Mouse (Mus musculus) lung, embryonic 14.5 days (tissue): ENCODE measurements at regions not wholly inside any gene's neighbourhood (a gene's known extent, or its start where the extent isn't known, plus 50 kb on each side); places are given as distances from the start of the nearest gene placed in this dataset.

Experiments
- ATAC-seq: fragments of 200-750 bp; cut with Nextera tagmentation; 2 replicates; pipeline ENCODE4 v1.8.0; 2017; ENCODE audit warnings: mild to moderate bottlenecking, moderate TSS enrichment, moderate library complexity; ENCODE audit not compliant: insufficient read depth
- DNase-seq: peaks from one replicate; pipeline ENCODE4 v3.0.0-alpha.2; 2015
- H3K27ac ChIP-seq: fragments of 300-500 bp; sonication (generic); 2 replicates; pipeline ENCODE4 v1.5.1; 2014; ENCODE audit warnings: low read depth, mild to moderate bottlenecking, moderate library complexity
- H3K27me3 ChIP-seq: fragments of 300-500 bp; sonication (generic); 2 replicates; pipeline ENCODE4 v1.6.1; 2014; ENCODE audit warnings: low read length, control low read depth; ENCODE audit not compliant: insufficient read depth
- H3K36me3 ChIP-seq: fragments of 300-500 bp; sonication (generic); 2 replicates; pipeline ENCODE4 v1.6.1; 2014; ENCODE audit warnings: control low read depth; ENCODE audit not compliant: insufficient read depth
- H3K4me1 ChIP-seq: fragments of 300-500 bp; sonication (generic); 2 replicates; pipeline ENCODE4 v1.6.1; 2014; ENCODE audit warnings: antibody characterized with exemption, control low read depth; ENCODE audit not compliant: insufficient read depth
- H3K4me2 ChIP-seq: fragments of 300-500 bp; sonication (generic); 2 replicates; pipeline ENCODE4 v1.6.1; 2014; ENCODE audit warnings: mild to moderate bottlenecking
- H3K4me3 ChIP-seq: fragments of 300-500 bp; sonication (generic); 2 replicates; pipeline ENCODE4 v1.5.1; 2014; ENCODE audit warnings: low read depth, low read length
- H3K9ac ChIP-seq: fragments of 300-500 bp; sonication (generic); 2 replicates; pipeline ENCODE4 v1.6.1; 2014
- H3K9me3 ChIP-seq: fragments of 300-500 bp; sonication (generic); 2 replicates; pipeline ENCODE4 v1.6.1; 2016; ENCODE audit warnings: low read depth, low read length, control low read depth
- CTCF ChIP-seq: IDR thresholded peaks from 2 replicates; pipeline ENCODE4 v1.5.1; 2016; ENCODE audit warnings: antibody characterized with exemption, low read depth
- WGBS: fragments of 180-500 bp; shearing (Covaris S2); extraction: QIAGEN DNeasy Blood & Tissue Kit; methylation state at CpG from one replicate; pipeline ENCODE4 v1.1.7; 2014; 5-methylcytosine and 5-hydroxymethylcytosine counted together

- no peaks in the 10 kb centered on the region for H3K36me3 ChIP-seq
- H3K9me3 ChIP-seq: no peaks in the 10 kb centered on the region
- H3K9ac ChIP-seq: no peak overlapping the region
- no peak overlapping the region for H3K4me3 ChIP-seq
- no peak for TF ChIP-seq CTCF
- 0 out of 2 replicates have a peak, but pooled peaks cover 3% of the 10 kb centered on the region for H3K4me1 ChIP-seq
- no peaks in the 10 kb centered on the region for H3K27me3 ChIP-seq
- ATAC-seq (no peak), DNase-seq (no peak)
- 79% methylated on average over 6 of the region's 6 CpGs for WGBS
- H3K27ac ChIP-seq: no peak overlapping the region
- H3K4me2 ChIP-seq: no peak overlapping the region
Measured at GRCm38 (mm10) chr3:149720306-149720705, 730.0 kb upstream of the Adgrl2 start.

DNA sequence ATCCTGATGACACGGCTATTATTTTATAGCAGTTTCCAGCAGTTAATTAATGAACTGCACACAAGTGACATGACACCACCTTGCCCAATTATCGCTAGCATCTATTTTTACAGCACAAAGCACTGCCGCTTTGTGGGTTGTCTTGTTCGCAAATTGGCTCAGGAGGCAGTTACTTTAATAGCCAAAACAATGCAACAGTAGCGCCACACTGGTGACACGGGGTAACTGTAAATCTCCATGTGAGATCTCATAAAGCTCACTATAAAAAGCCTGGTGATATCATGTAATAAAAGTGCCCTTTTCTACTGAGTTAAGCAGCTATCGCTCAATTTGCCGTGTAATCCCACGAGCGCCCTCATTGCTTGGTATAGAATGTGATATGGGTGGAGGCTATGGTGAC, 715.4 kb upstream of the Adgrl2 start:
- Histone ChIP-seq H3K27me3 (no peaks in the 10 kb centered on the region), H3K4me1 (no peaks in the 10 kb centered on the region), H3K4me3 (no peak overlapping the region), H3K4me2 (no peak overlapping the region), H3K27ac (no peak overlapping the region), H3K9me3 (no peaks in the 10 kb centered on the region), H3K9ac (no peak overlapping the region), H3K36me3 (no peaks in the 10 kb centered on the region)
- DNase-seq (no peak), ATAC-seq (no peak)
- 82% methylated on average over 10 of the region's 10 CpGs for WGBS
- TF ChIP-seq CTCF: 0 out of 2 replicates have a peak, but pooled peaks have one; percentile 5

DNA sequence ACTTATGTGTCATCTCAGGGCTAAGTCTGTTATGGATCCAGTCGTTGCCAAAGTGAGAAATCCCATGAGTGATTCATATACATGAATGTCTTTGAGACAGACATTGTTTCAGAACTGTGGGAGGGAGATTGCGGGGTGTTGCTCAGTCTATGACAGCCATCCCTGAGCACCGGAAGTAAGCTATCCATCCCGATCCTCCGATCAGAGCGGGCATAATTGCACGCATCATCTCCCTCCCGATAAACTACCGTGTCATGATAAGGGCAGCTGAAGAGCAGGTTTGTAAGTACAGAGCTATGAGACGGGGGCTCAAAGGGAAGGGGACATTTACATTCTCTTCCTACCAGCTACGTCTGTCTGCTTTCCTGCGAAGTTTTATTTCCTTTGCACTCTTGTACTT, 715.0 kb upstream of the Adgrl2 start:
- ATAC-seq (no peak), DNase-seq (no peak)
- no peak overlapping the region for H3K4me3 ChIP-seq
- H3K27ac ChIP-seq: no peak overlapping the region
- TF ChIP-seq CTCF: no peak
- no peak overlapping the region for H3K9ac ChIP-seq
- no peaks in the 10 kb centered on the region for H3K9me3 ChIP-seq
- no peak overlapping the region for H3K4me2 ChIP-seq
- no peaks in the 10 kb centered on the region for H3K27me3 ChIP-seq
- no peaks in the 10 kb centered on the region for H3K36me3 ChIP-seq
- H3K4me1 ChIP-seq: no peaks in the 10 kb centered on the region
- 72% methylated on average over 12 of the region's 12 CpGs for WGBS

DNA sequence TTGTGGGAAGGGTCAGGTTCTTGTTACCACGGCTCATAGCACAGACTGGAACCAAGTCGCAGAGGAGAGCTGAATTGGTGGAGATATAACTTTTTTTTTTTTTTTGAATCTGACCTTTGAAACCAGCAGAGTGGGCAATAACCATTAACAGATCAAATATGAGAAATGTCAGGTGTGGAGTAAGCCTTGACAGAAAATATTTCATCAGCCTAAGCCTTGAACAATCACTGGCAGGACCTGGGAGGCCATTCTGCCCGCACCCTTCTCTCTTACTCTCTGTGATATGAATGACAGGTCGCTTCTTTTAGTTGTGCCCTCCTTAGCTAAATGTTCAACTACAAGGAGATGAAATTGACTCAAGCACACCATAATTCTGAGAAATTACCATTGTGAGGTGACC, 714.1 kb upstream of the Adgrl2 start:
- no peaks in the 10 kb centered on the region for H3K9me3 ChIP-seq
- no peak for ATAC-seq
- H3K27ac ChIP-seq: no peak overlapping the region
- no peaks in the 10 kb centered on the region for H3K27me3 ChIP-seq
- WGBS: 91% methylated on average over 4 of the region's 4 CpGs
- DNase-seq: no peak
- H3K9ac ChIP-seq: no peak overlapping the region
- no peak overlapping the region for H3K4me2 ChIP-seq
- H3K36me3 ChIP-seq: no peaks in the 10 kb centered on the region
- no peak overlapping the region for H3K4me3 ChIP-seq
- H3K4me1 ChIP-seq: no peaks in the 10 kb centered on the region
- TF ChIP-seq CTCF: no peak

DNA sequence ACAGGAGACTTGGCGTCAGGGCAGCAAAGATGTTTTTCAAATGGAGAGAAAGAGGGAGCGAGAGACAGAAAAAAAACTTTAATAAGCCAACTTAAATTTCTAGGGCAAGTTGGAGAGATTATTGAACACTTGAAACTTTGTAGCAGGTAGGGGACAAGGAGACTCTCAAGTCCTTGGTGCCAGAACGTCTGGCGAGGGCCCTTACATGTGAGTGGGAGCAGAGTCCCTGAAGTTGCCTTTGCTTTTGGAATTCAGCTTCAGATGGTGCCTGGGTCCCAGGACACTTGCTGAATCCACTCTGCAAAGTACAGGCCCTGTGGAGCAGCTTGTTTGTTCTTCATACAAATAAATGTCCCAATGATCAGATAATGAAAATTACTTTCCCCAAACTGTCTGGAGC, 693.2 kb upstream of the Adgrl2 start:
- DNase-seq: no peak
- WGBS: 75% methylated on average over 4 of the region's 4 CpGs

DNA sequence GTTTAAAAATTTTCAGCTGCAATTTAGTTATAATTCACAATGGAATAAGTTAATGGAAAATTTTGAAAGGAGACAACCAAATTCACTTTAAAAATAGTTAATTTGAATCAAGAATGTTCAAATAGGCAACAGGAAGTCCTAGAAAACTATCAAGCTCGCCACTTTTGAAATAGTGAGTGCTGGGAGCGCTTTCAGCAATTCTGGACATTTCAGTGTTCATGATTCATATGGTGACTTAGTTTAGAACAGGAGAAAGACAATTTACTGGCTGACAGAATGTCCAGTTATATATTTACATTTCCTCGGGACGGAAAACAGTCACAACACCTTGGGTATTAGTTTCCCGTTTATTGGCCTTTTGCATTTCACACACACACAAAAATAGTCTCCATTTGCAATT, 691.9 kb upstream of the Adgrl2 start:
- 41% methylated on average over 5 of the region's 5 CpGs for WGBS

More for the DNA sequence above, 693.2 kb upstream of the Adgrl2 start:
- H3K4me1 ChIP-seq: no peaks in the 10 kb centered on the region
- no peak overlapping the region for H3K27ac ChIP-seq
- H3K4me2 ChIP-seq: no peak overlapping the region
- H3K9ac ChIP-seq: no peak overlapping the region
- H3K4me3 ChIP-seq: no peak overlapping the region
- no peak for TF ChIP-seq CTCF
- H3K9me3 ChIP-seq: no peaks in the 10 kb centered on the region
- no peaks in the 10 kb centered on the region for H3K27me3 ChIP-seq
- no peaks in the 10 kb centered on the region for H3K36me3 ChIP-seq
- no peak for ATAC-seq

GRCm38 (mm10) chr3:149673926-149674325, 683.6 kb upstream of the Adgrl2 start:
- DNase-seq (no peak), ATAC-seq (no peak)
- H3K4me2 ChIP-seq: no peak overlapping the region
- no peaks in the 10 kb centered on the region for H3K9me3 ChIP-seq
- no peak for TF ChIP-seq CTCF
- no peaks in the 10 kb centered on the region for H3K27me3 ChIP-seq
- H3K9ac ChIP-seq: no peak overlapping the region
- H3K27ac ChIP-seq: no peak overlapping the region
- no peaks in the 10 kb centered on the region for H3K36me3 ChIP-seq
- no peaks in the 10 kb centered on the region for H3K4me1 ChIP-seq
- H3K4me3 ChIP-seq: no peak overlapping the region

More for the DNA sequence above, 691.9 kb upstream of the Adgrl2 start:
- DNase-seq (peak; percentile 60), ATAC-seq (no peak)
- Histone ChIP-seq H3K27ac (no peak overlapping the region), H3K9me3 (no peaks in the 10 kb centered on the region), H3K4me3 (no peak overlapping the region), H3K27me3 (no peaks in the 10 kb centered on the region), H3K4me1 (no peaks in the 10 kb centered on the region), H3K36me3 (no peaks in the 10 kb centered on the region), H3K9ac (no peak overlapping the region), H3K4me2 (no peak overlapping the region)
- TF ChIP-seq CTCF: no peak

DNA sequence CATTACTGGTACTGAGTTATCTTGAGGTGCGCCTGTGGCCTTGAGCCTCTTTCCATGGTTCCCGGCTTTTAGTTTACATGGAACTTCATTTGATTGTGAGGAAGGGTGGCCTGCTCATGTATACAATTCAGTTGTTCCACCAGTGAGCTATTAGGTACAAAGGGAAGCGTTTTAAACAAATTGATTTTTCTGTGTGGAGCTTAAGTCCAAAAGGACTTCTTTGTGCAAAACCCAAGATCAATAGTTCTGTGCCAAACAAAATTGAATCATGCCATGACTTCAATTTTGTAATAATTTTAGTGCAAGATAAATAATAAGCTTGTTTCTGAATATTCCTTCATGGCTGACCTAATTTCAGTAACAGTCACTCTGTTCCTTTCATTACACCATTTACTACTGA, 674.3 kb upstream of the Adgrl2 start:
- H3K4me2 ChIP-seq: no peak overlapping the region
- 76% methylated on average over 3 of the region's 3 CpGs for WGBS
- H3K36me3 ChIP-seq: no peaks in the 10 kb centered on the region
- H3K9me3 ChIP-seq: no peaks in the 10 kb centered on the region
- H3K4me1 ChIP-seq: no peaks in the 10 kb centered on the region
- ATAC-seq: no peak
- TF ChIP-seq CTCF: no peak
- H3K4me3 ChIP-seq: no peak overlapping the region
- no peak overlapping the region for H3K9ac ChIP-seq
- no peak for DNase-seq
- H3K27me3 ChIP-seq: no peaks in the 10 kb centered on the region
- no peak overlapping the region for H3K27ac ChIP-seq
